Mouse (Mus musculus) brain, embryonic 14.5 days (tissue): ENCODE measurements at regions not wholly inside any gene's neighbourhood (a gene's known extent, or its start where the extent isn't known, plus 50 kb on each side); places are given as distances from the start of the nearest gene placed in this dataset.

Experiments
- CTCF ChIP-seq: fragments of 200-500 bp; IDR thresholded peaks from 2 replicates; pipeline ENCODE4 v1.5.1; 2012; ENCODE audit warnings: inconsistent platforms, mild to moderate bottlenecking, moderate library complexity, borderline replicate concordance; ENCODE audit not compliant: insufficient read depth, insufficient read length; ENCODE audit errors: extremely low read depth
- POLR2A ChIP-seq: fragments of 200-500 bp; IDR thresholded peaks from 2 replicates; pipeline ENCODE4 v1.6.1; 2012; ENCODE audit warnings: mild to moderate bottlenecking, inconsistent platforms, borderline replicate concordance; ENCODE audit not compliant: poor library complexity, insufficient read depth, insufficient read length, severe bottlenecking; ENCODE audit errors: extremely low read depth

DNA sequence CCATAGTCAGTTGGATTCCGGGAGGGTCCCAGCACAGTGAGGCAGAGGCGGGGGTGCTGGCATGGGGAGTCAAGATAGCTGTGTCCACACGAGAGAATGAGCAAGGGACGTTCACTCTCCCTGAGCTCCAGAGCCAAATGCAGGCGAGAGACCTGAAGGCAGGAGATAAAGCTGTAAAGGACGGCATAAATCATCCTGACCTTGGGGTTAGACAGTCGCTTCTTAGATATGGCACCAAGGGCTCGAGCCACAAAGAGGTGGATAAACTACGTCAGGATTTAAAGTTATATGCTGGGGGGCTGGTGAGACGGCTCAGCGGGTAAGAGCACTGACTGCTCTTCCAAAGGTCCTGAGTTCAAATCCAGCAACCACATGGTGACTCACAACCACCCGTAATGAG lies 70.6 kb upstream of the A530016L24Rik start:
- TF ChIP-seq POLR2A (no peak), CTCF (no peak)
